In the genomic region with DNA sequence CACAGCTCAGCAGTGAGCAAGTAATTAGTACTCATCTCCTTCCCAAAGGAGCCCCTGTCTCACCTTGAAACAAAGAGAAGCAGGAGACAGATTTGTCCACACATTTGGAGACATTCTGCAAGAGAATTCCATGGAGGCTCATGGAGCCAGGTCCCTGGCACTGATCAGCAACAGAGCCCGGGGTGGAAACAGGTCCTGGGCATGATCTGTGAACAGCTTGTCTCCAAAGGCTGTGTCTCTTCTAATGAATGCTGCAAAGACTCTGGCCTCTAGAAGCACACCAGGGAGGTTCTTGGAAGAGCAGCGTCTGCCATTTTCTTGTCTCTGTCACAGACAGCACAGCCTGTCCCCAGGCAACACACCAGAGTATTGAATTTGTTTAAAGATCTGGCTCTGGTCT, we compare ENCODE assay signal across 16 mouse cellular contexts.
"Had no signal": no experiment of that assay in that cellular context is flagged by ENCODE, and none has a peak within 500 bp of the region (broad histone marks: within the 10 kb centered on the region; RNA-seq: fewer than 3 reads in every experiment).

No protein-coding gene starts in this region.

- H3K9me3 ChIP-seq: stomach, embryonic 15.5 days had no signal

- H3K4me2 ChIP-seq: liver, embryonic 11.5 days; lung, embryonic 14.5 days; stomach, embryonic 15.5 days had no signal

- H3K4me1 ChIP-seq: stomach, embryonic 15.5 days had no signal

- DNase-seq: kidney, adult 18-20 months; kidney, adult 9 months; kidney, postnatal 14 days; kidney, postnatal 4 days; liver, postnatal 0 days; lung, embryonic 14.5 days; midbrain, embryonic 14.5 days; spleen, adult 18-20 months; thymus, postnatal 25 days had no signal

- H3K36me3 ChIP-seq: stomach, embryonic 15.5 days had no signal

- H3K4me3 ChIP-seq: layer of hippocampus, adult 2 months; stomach, embryonic 15.5 days had no signal

- H3K9ac ChIP-seq: liver, embryonic 14.5 days; liver, postnatal 0 days; lung, embryonic 14.5 days; stomach, embryonic 15.5 days had no signal

- ATAC-seq: intestine, embryonic 16.5 days; liver, postnatal 0 days; lung, postnatal 0 days had no signal

- H3K27ac ChIP-seq: layer of hippocampus, adult 2 months; liver, embryonic 14.5 days; macrophage; stomach, embryonic 15.5 days had no signal

- H3K27me3 ChIP-seq: stomach, embryonic 15.5 days had no signal
